Mouse (Mus musculus): ENCODE measurements around the gene Ets1. TPM values are rescaled to one million over a fixed set of nuclear protein-coding genes. Genes with fewer than 3 reads are reported as not detected.

Gene Ets1
- polyA plus RNA-seq, 1 experiment = 7.7 TPM

- H3K27ac ChIP-seq (ENCODE audit: insufficient read depth, low read length) = no peak overlapping the region
- TF ChIP-seq CTCF (IDR thresholded peaks at IDR 0.05; ENCODE audit: extremely low read depth, insufficient read depth, low read length) (no peak), POLR2A (IDR thresholded peaks at IDR 0.05; ENCODE audit: extremely low read depth, insufficient read depth, low read length) (no peak)
- no peak overlapping the region for H3K4me3 ChIP-seq (ENCODE audit: insufficient read depth, low read length)
- no peaks in the 10 kb centered on the region; the same call in 1 of the 2 replicates for H3K4me1 ChIP-seq (ENCODE audit: control insufficient read depth, insufficient read depth, low read length)
These were observed 94.9 kb downstream of the Ets1 start for GRCm38 (mm10) chr9:32730656-32731590.

- no peak overlapping the region for H3K4me3 ChIP-seq (ENCODE audit: insufficient read depth, low read length)
- no peaks in the 10 kb centered on the region; the same call in 1 of the 2 replicates for H3K4me1 ChIP-seq (ENCODE audit: control insufficient read depth, insufficient read depth, low read length)
- no peak overlapping the region for H3K27ac ChIP-seq (ENCODE audit: insufficient read depth, low read length)
- TF ChIP-seq POLR2A (IDR thresholded peaks at IDR 0.05; ENCODE audit: extremely low read depth, insufficient read depth, low read length) (no peak), CTCF (IDR thresholded peaks at IDR 0.05; ENCODE audit: extremely low read depth, insufficient read depth, low read length) (no peak)
These were observed 95.8 kb downstream of the Ets1 start for GRCm38 (mm10) chr9:32731787-32732186.

GRCm38 (mm10) chr9:32735071-32735470, 99.0 kb downstream of the Ets1 start:
- Histone ChIP-seq H3K4me3 (ENCODE audit: insufficient read depth, low read length) (no peak overlapping the region), H3K27ac (ENCODE audit: insufficient read depth, low read length) (no peak overlapping the region)
- TF ChIP-seq CTCF (IDR thresholded peaks at IDR 0.05; ENCODE audit: extremely low read depth, insufficient read depth, low read length) = no peak
- no peak for TF ChIP-seq POLR2A (IDR thresholded peaks at IDR 0.05; ENCODE audit: extremely low read depth, insufficient read depth, low read length)

GRCm38 (mm10) chr9:32736051-32736450, 100.0 kb downstream of the Ets1 start:
- H3K4me1 ChIP-seq (ENCODE audit: control insufficient read depth, insufficient read depth, low read length) = no peaks in the 10 kb centered on the region; the same call in 1 of the 2 replicates
- no peak for TF ChIP-seq POLR2A (IDR thresholded peaks at IDR 0.05; ENCODE audit: extremely low read depth, insufficient read depth, low read length)
- no peak for TF ChIP-seq CTCF (IDR thresholded peaks at IDR 0.05; ENCODE audit: extremely low read depth, insufficient read depth, low read length)
- no peak overlapping the region for H3K4me3 ChIP-seq (ENCODE audit: insufficient read depth, low read length)
- H3K27ac ChIP-seq (ENCODE audit: insufficient read depth, low read length) = no peak overlapping the region; the same call in 1 of the 2 replicates

More at GRCm38 (mm10) chr9:32735071-32735470, 99.0 kb downstream of the Ets1 start:
- no peaks in the 10 kb centered on the region; the same call in 1 of the 2 replicates for H3K4me1 ChIP-seq (ENCODE audit: control insufficient read depth, insufficient read depth, low read length)

- TF ChIP-seq POLR2A (IDR thresholded peaks at IDR 0.05; ENCODE audit: extremely low read depth, insufficient read depth, low read length) (no peak), CTCF (IDR thresholded peaks at IDR 0.05; ENCODE audit: extremely low read depth, insufficient read depth, low read length) (no peak)
- Histone ChIP-seq H3K27ac (ENCODE audit: insufficient read depth, low read length) (no peak overlapping the region), H3K4me3 (ENCODE audit: insufficient read depth, low read length) (no peak overlapping the region), H3K4me1 (ENCODE audit: control insufficient read depth, insufficient read depth, low read length) (no peaks in the 10 kb centered on the region; the same call in 1 of the 2 replicates)
These were observed 104.0 kb downstream of the Ets1 start for GRCm38 (mm10) chr9:32739988-32740387.

GRCm38 (mm10) chr9:32740751-32741387, 104.8 kb downstream of the Ets1 start:
- H3K27ac ChIP-seq (ENCODE audit: insufficient read depth, low read length) = no peak overlapping the region
- no peak overlapping the region for H3K4me3 ChIP-seq (ENCODE audit: insufficient read depth, low read length)
- H3K4me1 ChIP-seq (ENCODE audit: control insufficient read depth, insufficient read depth, low read length) = no peaks in the 10 kb centered on the region; the same call in 1 of the 2 replicates
- TF ChIP-seq POLR2A (IDR thresholded peaks at IDR 0.05; ENCODE audit: extremely low read depth, insufficient read depth, low read length) (no peak), CTCF (IDR thresholded peaks at IDR 0.05; ENCODE audit: extremely low read depth, insufficient read depth, low read length) (no peak)

GRCm38 (mm10) chr9:32741681-32742080, 105.7 kb downstream of the Ets1 start:
- no peak overlapping the region for H3K4me3 ChIP-seq (ENCODE audit: insufficient read depth, low read length)
- no peak for TF ChIP-seq POLR2A (IDR thresholded peaks at IDR 0.05; ENCODE audit: extremely low read depth, insufficient read depth, low read length)
- no peak for TF ChIP-seq CTCF (IDR thresholded peaks at IDR 0.05; ENCODE audit: extremely low read depth, insufficient read depth, low read length)
- H3K4me1 ChIP-seq (ENCODE audit: control insufficient read depth, insufficient read depth, low read length) = no peaks in the 10 kb centered on the region; the same call in 1 of the 2 replicates
- no peak overlapping the region for H3K27ac ChIP-seq (ENCODE audit: insufficient read depth, low read length)

GRCm38 (mm10) chr9:32743157-32743556, 107.1 kb downstream of the Ets1 start:
- Histone ChIP-seq H3K4me1 (ENCODE audit: control insufficient read depth, insufficient read depth, low read length) (no peaks in the 10 kb centered on the region; the same call in 1 of the 2 replicates), H3K4me3 (ENCODE audit: insufficient read depth, low read length) (no peak overlapping the region), H3K27ac (ENCODE audit: insufficient read depth, low read length) (no peak overlapping the region)
- TF ChIP-seq CTCF (IDR thresholded peaks at IDR 0.05; ENCODE audit: extremely low read depth, insufficient read depth, low read length) (no peak), POLR2A (IDR thresholded peaks at IDR 0.05; ENCODE audit: extremely low read depth, insufficient read depth, low read length) (no peak)

- TF ChIP-seq POLR2A (IDR thresholded peaks at IDR 0.05; ENCODE audit: extremely low read depth, insufficient read depth, low read length) (no peak), CTCF (IDR thresholded peaks at IDR 0.05; ENCODE audit: extremely low read depth, insufficient read depth, low read length) (no peak)
- Histone ChIP-seq H3K4me1 (ENCODE audit: control insufficient read depth, insufficient read depth, low read length) (no peaks in the 10 kb centered on the region; the same call in 1 of the 2 replicates), H3K4me3 (ENCODE audit: insufficient read depth, low read length) (no peak overlapping the region), H3K27ac (ENCODE audit: insufficient read depth, low read length) (no peak overlapping the region)
These were observed 107.7 kb downstream of the Ets1 start for GRCm38 (mm10) chr9:32743642-32744161.

Data from cortical plate, adult 2 months (tissue).